Mouse (Mus musculus): Measurements from ENCODE around the gene Cfap43. TPM values are rescaled to one million over a fixed set of nuclear protein-coding genes. Genes with fewer than 3 reads are reported as not detected.

Gene Cfap43
- polyA plus RNA-seq, 1 experiment from 2014 or later = 0.16 TPM

DNA sequence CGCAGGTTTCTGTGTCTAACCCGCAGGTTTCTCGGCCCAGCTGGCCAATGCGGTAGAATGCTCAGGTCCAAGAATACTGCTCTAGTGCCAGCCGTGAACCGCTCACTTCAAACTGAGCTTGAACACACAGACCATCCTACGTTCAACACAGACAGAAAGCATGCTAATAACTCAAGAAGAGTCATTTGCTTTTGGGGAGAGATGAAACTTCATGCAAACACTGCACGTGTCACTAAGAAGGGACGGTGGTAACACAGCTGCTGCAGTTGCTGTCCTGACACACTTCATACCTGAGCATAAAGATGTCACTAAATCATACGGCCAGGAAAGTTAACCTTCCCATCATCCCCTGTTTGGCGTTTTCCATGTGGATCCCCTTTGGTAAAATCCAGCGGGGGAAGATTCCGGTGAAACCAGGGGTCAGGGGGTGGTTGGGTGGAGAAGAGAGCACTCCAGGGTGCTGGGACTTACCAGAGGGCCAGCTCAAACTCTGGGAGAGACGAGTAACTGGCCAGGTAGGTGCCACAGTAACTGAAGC is 89.1 kb downstream of the Cfap43 start:
- H3K9me3 ChIP-seq (ENCODE audit: control insufficient read depth) = no peaks in the 10 kb centered on the region
- no peak for ATAC-seq
- no peaks in the 10 kb centered on the region for H3K36me3 ChIP-seq (ENCODE audit: control insufficient read depth, insufficient read depth)
- H3K9ac ChIP-seq (ENCODE audit: low read depth, low read length) = no peak overlapping the region
- H3K4me2 ChIP-seq (replicated peaks; ENCODE audit: low read depth) = no peak overlapping the region
- no peak overlapping the region for H3K4me3 ChIP-seq (ENCODE audit: low read depth, low read length)
- TF ChIP-seq CTCF (IDR thresholded peaks at IDR 0.05; ENCODE audit: low read depth) = no peak
- WGBS = 85% methylated on average over 14 of the region's 14 CpGs
- H3K27ac ChIP-seq (ENCODE audit: low read depth, low read length) = no peak overlapping the region
- H3K27me3 ChIP-seq (replicated peaks; ENCODE audit: control insufficient read depth, insufficient read depth, low read length) = no peaks in the 10 kb centered on the region
- H3K4me1 ChIP-seq (replicated peaks; ENCODE audit: control insufficient read depth, insufficient read depth, low read length) = no peaks in the 10 kb centered on the region

DNA sequence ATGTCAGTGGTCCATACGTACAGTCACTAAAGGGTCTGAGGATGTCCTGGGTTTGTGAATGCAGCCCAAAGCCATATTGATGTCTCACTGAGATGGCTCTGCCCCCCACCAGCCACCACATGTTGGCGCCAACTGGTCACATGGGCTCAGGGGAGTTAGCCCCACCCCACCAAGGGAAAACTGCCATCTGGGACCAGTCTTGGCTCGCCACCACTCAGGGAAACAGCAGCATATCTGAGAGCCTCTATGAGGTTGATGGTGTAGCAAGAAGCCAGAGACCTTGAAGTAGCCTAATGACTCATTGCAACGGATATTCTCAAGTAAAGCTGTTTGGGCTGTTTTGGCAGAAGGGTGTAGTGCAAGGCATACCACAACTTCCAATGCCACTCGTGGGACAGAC is 95.1 kb downstream of the Cfap43 start:
- ATAC-seq = no peak
- Histone ChIP-seq H3K4me2 (replicated peaks; ENCODE audit: low read depth) (no peak overlapping the region), H3K27me3 (replicated peaks; ENCODE audit: control insufficient read depth, insufficient read depth, low read length) (peaks cover 7% of the 10 kb centered on the region; the same call in 1 of the 2 replicates), H3K36me3 (ENCODE audit: control insufficient read depth, insufficient read depth) (no peaks in the 10 kb centered on the region), H3K9me3 (ENCODE audit: control insufficient read depth) (no peaks in the 10 kb centered on the region), H3K4me1 (replicated peaks; ENCODE audit: control insufficient read depth, insufficient read depth, low read length) (no peaks in the 10 kb centered on the region), H3K27ac (ENCODE audit: low read depth, low read length) (no peak overlapping the region), H3K4me3 (ENCODE audit: low read depth, low read length) (no peak overlapping the region), H3K9ac (ENCODE audit: low read depth, low read length) (no peak overlapping the region)
- no peak for TF ChIP-seq CTCF (IDR thresholded peaks at IDR 0.05; ENCODE audit: low read depth)
- 69% methylated on average over 5 of the region's 5 CpGs for WGBS

DNA sequence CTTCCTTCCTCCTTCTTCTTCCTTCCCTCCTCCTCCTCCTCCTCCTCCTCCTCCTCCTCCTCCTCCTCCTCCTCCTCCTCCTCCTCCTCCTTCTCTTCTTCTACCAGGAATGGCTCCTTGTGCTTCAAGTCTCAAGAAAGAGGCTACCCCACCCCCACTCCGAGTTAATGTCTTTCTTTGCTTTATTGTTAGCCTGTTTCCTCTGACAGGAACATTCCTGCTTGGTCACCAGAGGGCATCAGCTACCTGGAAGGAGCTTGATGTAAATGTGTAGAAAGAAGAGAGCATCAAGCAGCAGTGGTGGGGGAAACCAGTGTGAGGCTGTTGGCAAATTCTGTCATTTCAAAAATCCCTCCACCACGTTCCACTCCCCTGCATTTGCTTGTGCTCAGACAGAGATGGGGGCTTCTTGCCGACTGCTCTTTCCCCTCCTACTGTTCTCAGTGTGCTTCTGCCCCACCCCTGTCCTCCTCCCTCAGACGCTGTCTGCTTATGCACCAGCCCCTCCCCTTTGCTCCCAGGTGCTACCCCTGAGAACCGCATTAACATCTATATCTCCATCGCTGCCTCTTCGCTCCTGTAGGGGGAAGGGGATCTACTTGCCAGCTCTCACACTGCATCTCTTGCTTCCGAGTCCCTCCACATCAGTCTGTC is 96.8 kb downstream of the Cfap43 start:
- no peak for ATAC-seq
- peak; percentile 64 for TF ChIP-seq CTCF (IDR thresholded peaks at IDR 0.05; ENCODE audit: low read depth)
- Histone ChIP-seq H3K27me3 (replicated peaks; ENCODE audit: control insufficient read depth, insufficient read depth, low read length) (peaks cover 7% of the 10 kb centered on the region; the same call in 1 of the 2 replicates), H3K4me1 (replicated peaks; ENCODE audit: control insufficient read depth, insufficient read depth, low read length) (no peaks in the 10 kb centered on the region), H3K4me3 (ENCODE audit: low read depth, low read length) (no peak overlapping the region), H3K9me3 (ENCODE audit: control insufficient read depth) (no peaks in the 10 kb centered on the region), H3K27ac (ENCODE audit: low read depth, low read length) (no peak overlapping the region), H3K9ac (ENCODE audit: low read depth, low read length) (no peak overlapping the region), H3K4me2 (replicated peaks; ENCODE audit: low read depth) (no peak overlapping the region), H3K36me3 (ENCODE audit: control insufficient read depth, insufficient read depth) (no peaks in the 10 kb centered on the region)
- 18% methylated on average over 8 of the region's 8 CpGs for WGBS

DNA sequence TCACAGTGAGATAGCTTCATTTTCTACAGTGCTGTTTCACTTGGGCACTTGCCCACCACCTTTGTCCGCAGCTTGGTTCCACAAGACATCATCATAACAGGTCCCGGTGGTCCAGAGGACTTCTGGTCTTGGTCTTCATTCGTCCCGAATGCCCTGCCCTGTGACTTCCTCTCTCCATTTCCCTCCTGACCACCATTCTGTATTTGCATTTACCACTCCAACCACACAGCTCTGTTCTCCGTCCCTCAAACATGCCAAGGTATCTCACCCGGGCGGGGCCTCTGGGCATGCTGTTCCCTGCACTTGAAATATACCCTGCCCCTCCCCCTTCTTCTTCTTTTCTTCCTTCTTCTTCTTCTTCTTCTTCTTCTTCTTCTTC is 97.6 kb downstream of the Cfap43 start:
- 48% methylated on average over 7 of the region's 7 CpGs for WGBS
- no peak overlapping the region for H3K9ac ChIP-seq (ENCODE audit: low read depth, low read length)
- no peak for ATAC-seq
- H3K36me3 ChIP-seq (ENCODE audit: control insufficient read depth, insufficient read depth) = no peaks in the 10 kb centered on the region
- H3K9me3 ChIP-seq (ENCODE audit: control insufficient read depth) = no peaks in the 10 kb centered on the region
- H3K4me1 ChIP-seq (replicated peaks; ENCODE audit: control insufficient read depth, insufficient read depth, low read length) = no peaks in the 10 kb centered on the region
- peaks cover 7% of the 10 kb centered on the region; the same call in 1 of the 2 replicates for H3K27me3 ChIP-seq (replicated peaks; ENCODE audit: control insufficient read depth, insufficient read depth, low read length)
- H3K4me2 ChIP-seq (replicated peaks; ENCODE audit: low read depth) = peak overlapping the region; percentile 44; the same call in 1 of the 2 replicates
- H3K27ac ChIP-seq (ENCODE audit: low read depth, low read length) = no peak overlapping the region
- no peak for TF ChIP-seq CTCF (IDR thresholded peaks at IDR 0.05; ENCODE audit: low read depth)
- no peak overlapping the region for H3K4me3 ChIP-seq (ENCODE audit: low read depth, low read length)

DNA sequence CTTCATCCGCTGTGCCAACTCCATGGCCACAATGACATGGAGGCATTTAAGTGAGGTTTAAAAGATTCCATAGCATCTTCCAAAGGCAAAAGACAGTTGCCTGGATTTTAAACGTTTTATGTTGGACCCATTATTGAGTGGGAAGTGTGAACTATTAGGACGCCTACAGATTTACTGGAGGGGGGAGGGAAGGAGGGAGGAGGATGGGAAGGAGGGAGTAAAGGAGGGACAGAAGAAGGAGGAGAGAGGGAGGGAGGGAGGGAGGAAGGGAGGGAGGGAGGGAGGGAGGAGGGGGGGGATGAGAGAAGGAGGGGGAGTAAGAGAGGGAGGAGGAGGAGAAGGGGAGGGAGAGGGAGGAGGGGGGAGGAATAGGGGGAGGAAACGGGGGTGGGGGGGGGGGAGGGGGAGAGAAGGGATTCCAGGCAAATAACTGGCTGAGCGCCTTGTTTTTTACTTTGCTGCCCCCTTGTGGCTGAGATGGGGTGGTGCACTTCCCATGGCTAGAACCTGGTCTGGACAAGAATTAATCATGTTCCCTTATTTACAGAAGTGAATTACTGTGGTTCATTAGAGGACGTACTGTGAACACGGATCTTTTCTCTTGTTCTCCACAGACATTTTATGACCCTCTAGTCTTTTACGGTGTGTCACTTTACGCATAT is 98.1 kb downstream of the Cfap43 start:
- 16% methylated on average over 8 of the region's 9 CpGs for WGBS
- H3K4me3 ChIP-seq (ENCODE audit: low read depth, low read length) = no peak overlapping the region
- no peaks in the 10 kb centered on the region for H3K36me3 ChIP-seq (ENCODE audit: control insufficient read depth, insufficient read depth)
- H3K9ac ChIP-seq (ENCODE audit: low read depth, low read length) = no peak overlapping the region
- H3K27me3 ChIP-seq (replicated peaks; ENCODE audit: control insufficient read depth, insufficient read depth, low read length) = peaks cover 7% of the 10 kb centered on the region; the same call in 1 of the 2 replicates
- H3K4me2 ChIP-seq (replicated peaks; ENCODE audit: low read depth) = peak overlapping the region; percentile 44; the same call in 1 of the 2 replicates
- no peaks in the 10 kb centered on the region for H3K9me3 ChIP-seq (ENCODE audit: control insufficient read depth)
- no peak overlapping the region for H3K27ac ChIP-seq (ENCODE audit: low read depth, low read length)
- ATAC-seq = peak; percentile 45; the same call in 1 of the 2 replicates
- H3K4me1 ChIP-seq (replicated peaks; ENCODE audit: control insufficient read depth, insufficient read depth, low read length) = no peaks in the 10 kb centered on the region
- TF ChIP-seq CTCF (IDR thresholded peaks at IDR 0.05; ENCODE audit: low read depth) = peak; percentile 77

DNA sequence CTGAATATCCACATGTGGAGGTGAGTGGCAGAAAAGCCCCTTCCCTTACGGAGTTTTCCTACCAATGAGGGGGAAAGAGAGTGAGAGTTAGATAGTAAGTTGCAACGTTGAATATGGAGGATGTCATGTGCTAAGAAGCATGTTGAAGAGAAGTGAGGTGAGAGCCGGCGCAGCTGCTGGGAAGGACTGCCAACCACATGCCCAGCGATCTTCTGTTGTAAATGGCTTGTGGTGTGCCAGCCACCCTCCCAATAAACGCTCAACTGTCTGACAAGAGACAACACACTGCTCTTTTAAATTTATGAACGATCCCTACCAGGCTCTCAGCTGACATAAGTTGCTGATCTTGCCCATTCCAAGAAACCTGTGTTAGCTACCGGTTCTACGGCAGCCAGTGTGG is 101.4 kb downstream of the Cfap43 start:
- Histone ChIP-seq H3K9ac (ENCODE audit: low read depth, low read length) (no peak overlapping the region), H3K27ac (ENCODE audit: low read depth, low read length) (no peak overlapping the region), H3K4me2 (replicated peaks; ENCODE audit: low read depth) (no peak overlapping the region), H3K4me3 (ENCODE audit: low read depth, low read length) (no peak overlapping the region), H3K4me1 (replicated peaks; ENCODE audit: control insufficient read depth, insufficient read depth, low read length) (no peaks in the 10 kb centered on the region), H3K36me3 (ENCODE audit: control insufficient read depth, insufficient read depth) (no peaks in the 10 kb centered on the region), H3K27me3 (replicated peaks; ENCODE audit: control insufficient read depth, insufficient read depth, low read length) (peaks cover 4% of the 10 kb centered on the region; the same call in 1 of the 2 replicates), H3K9me3 (ENCODE audit: control insufficient read depth) (no peaks in the 10 kb centered on the region)
- 80% methylated on average over 9 of the region's 9 CpGs for WGBS
- no peak for ATAC-seq
- TF ChIP-seq CTCF (IDR thresholded peaks at IDR 0.05; ENCODE audit: low read depth) = no peak
